Mouse (Mus musculus) ES-Bruce4 (cell line): ENCODE data around the gene Atp1a4. TPM values are rescaled to one million over a fixed set of nuclear protein-coding genes. Genes with fewer than 3 reads are reported as not detected.

Source experiments
- H3K27ac ChIP-seq: 2 replicates; pipeline ENCODE4 v1.5.1; 2012; ENCODE audit warnings: low read length, inconsistent platforms; ENCODE audit not compliant: insufficient read depth
- H3K27me3 ChIP-seq: 2 replicates; pipeline ENCODE4 v1.6.1; 2012; ENCODE audit warnings: mild to moderate bottlenecking, low read length, inconsistent platforms; ENCODE audit not compliant: control insufficient read depth, poor library complexity, insufficient read depth, severe bottlenecking
- H3K36me3 ChIP-seq: 2 replicates; pipeline ENCODE4 v1.6.1; 2012; ENCODE audit warnings: inconsistent platforms, mild to moderate bottlenecking, low read length, moderate library complexity; ENCODE audit not compliant: control insufficient read depth, poor library complexity, insufficient read depth, severe bottlenecking
- H3K4me1 ChIP-seq: one replicate; pipeline ENCODE4 v1.8.1; 2011; ENCODE audit warnings: low read length; ENCODE audit not compliant: control insufficient read depth, insufficient read depth
- H3K4me3 ChIP-seq: 2 replicates; pipeline ENCODE4 v1.5.1; 2011; ENCODE audit warnings: low read depth, mild to moderate bottlenecking, low read length
- H3K9ac ChIP-seq: 2 replicates; pipeline ENCODE4 v1.6.1; 2012; ENCODE audit warnings: low read depth, mild to moderate bottlenecking, inconsistent platforms; ENCODE audit not compliant: poor library complexity, severe bottlenecking
- H3K9me3 ChIP-seq: replicated peaks from 2 replicates; pipeline ENCODE4 v1.6.1; 2012; ENCODE audit warnings: mild to moderate bottlenecking, low read length, inconsistent platforms; ENCODE audit not compliant: control insufficient read depth, poor library complexity, insufficient read depth, severe bottlenecking
- CTCF ChIP-seq: IDR thresholded peaks from one replicate; pipeline ENCODE4 v1.8.1; 2011; ENCODE audit warnings: low read depth, low read length
- EP300 ChIP-seq: IDR thresholded peaks from 2 replicates; pipeline ENCODE4 v1.6.1; 2011; ENCODE audit warnings: low read depth, low read length; ENCODE audit not compliant: insufficient read depth
- POLR2A ChIP-seq: IDR thresholded peaks from one replicate; pipeline ENCODE4 v1.8.1; 2011; ENCODE audit warnings: low read length; ENCODE audit not compliant: insufficient read depth
- polyA plus RNA-seq: library from polyadenylated mRNA; stranded (reverse); fragments of >200 nt; gene quantifications from 2 replicates; pipeline ENCODE4 v1.2.4, GENCODE M21; 2011; ENCODE audit warnings: low read depth; ENCODE audit not compliant: missing spikeins, insufficient read depth, insufficient read length

The Atp1a4 gene
- polyA plus RNA-seq, 1 experiment, result not detected

DNA sequence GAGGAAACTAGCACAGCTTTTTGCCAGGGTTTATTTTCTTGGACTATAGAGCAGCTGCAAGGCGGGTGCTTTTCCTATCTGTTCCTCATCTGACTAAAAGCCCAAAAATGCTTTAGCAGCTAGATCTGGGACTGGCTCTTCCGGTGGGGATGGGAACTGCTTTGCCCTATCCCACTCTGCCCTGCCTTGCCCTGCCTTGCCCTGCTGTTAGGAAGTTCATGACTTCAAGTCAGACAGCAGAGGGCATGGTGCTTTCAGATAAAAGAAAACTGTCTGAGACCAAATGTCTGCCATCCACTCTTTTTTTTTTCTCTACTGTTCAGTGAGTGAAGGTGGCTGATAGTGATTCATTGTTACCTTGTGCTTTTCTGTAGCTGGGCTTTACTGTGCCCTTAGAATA, 66.6 kb downstream of the Atp1a4 start:
- no peaks in the 10 kb centered on the region for H3K27me3 ChIP-seq
- H3K36me3 ChIP-seq, result peaks cover 79% of the 10 kb centered on the region
- no peaks in the 10 kb centered on the region for H3K4me1 ChIP-seq
- TF ChIP-seq CTCF, result no peak
- no peak overlapping the region for H3K27ac ChIP-seq
- H3K9ac ChIP-seq, result no peak overlapping the region
- H3K9me3 ChIP-seq, result no peaks in the 10 kb centered on the region
- H3K4me3 ChIP-seq, result no peak overlapping the region

DNA sequence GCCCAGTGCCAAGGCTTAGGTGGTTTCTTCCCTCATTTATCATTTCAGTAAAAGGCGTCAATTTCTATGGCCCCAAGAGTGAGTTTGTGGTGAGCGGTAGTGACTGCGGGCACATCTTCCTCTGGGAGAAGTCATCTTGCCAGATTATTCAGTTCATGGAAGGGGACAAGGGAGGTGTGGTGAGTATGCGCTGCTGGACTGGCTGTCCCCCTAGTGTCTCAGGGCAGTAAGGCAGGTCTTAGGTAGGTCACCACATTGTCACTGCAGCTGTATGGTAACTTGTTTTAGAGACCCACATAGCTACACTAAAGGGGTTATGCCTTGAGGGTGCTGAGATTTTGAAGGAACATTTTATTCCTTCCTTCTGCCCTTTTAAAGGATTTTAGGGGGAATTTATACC, 69.3 kb downstream of the Atp1a4 start:
- no peak overlapping the region for H3K27ac ChIP-seq
- no peak overlapping the region for H3K9ac ChIP-seq
- H3K4me3 ChIP-seq, result no peak overlapping the region
- no peaks in the 10 kb centered on the region for H3K9me3 ChIP-seq
- H3K4me1 ChIP-seq, result no peaks in the 10 kb centered on the region
- H3K36me3 ChIP-seq, result peaks cover 68% of the 10 kb centered on the region
- peak; percentile 28 for TF ChIP-seq CTCF
- no peak for TF ChIP-seq EP300
- no peaks in the 10 kb centered on the region for H3K27me3 ChIP-seq

- no peaks in the 10 kb centered on the region for H3K4me1 ChIP-seq
- no peaks in the 10 kb centered on the region for H3K27me3 ChIP-seq
- peaks cover 55% of the 10 kb centered on the region for H3K36me3 ChIP-seq
- no peak overlapping the region for H3K27ac ChIP-seq
- no peak for TF ChIP-seq POLR2A
- TF ChIP-seq CTCF, result no peak
- TF ChIP-seq EP300, result no peak
- H3K9ac ChIP-seq, result no peak overlapping the region
- no peak overlapping the region for H3K4me3 ChIP-seq
- no peaks in the 10 kb centered on the region for H3K9me3 ChIP-seq
Observed at GRCm38 (mm10) chr1:172186401-172187289, 71.6 kb downstream of the Atp1a4 start.

DNA sequence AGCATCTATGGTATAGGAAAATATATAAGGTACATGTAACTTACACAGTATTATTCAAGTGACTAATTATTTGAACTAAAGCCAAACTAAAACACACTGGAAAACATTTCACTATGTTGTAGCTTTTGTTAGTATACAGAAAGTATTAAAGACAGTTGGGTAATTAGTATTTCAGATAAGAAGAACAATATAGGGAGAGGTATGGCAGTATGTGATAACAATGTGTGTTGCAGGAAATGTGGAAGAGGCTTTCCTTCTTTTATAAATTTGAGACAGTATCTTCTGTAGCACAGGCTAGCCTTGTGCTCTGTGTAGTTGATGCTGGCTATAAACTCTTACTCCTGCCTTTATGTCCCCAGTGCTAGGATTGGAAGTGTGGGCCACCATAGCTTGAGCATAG, 74.3 kb downstream of the Atp1a4 start:
- Histone ChIP-seq H3K4me1 (no peaks in the 10 kb centered on the region), H3K4me3 (no peak overlapping the region), H3K9me3 (no peaks in the 10 kb centered on the region), H3K27me3 (no peaks in the 10 kb centered on the region), H3K36me3 (peaks cover 46% of the 10 kb centered on the region), H3K9ac (no peak overlapping the region), H3K27ac (no peak overlapping the region)
- no peak for TF ChIP-seq CTCF
- no peak for TF ChIP-seq EP300
- no peak for TF ChIP-seq POLR2A

DNA sequence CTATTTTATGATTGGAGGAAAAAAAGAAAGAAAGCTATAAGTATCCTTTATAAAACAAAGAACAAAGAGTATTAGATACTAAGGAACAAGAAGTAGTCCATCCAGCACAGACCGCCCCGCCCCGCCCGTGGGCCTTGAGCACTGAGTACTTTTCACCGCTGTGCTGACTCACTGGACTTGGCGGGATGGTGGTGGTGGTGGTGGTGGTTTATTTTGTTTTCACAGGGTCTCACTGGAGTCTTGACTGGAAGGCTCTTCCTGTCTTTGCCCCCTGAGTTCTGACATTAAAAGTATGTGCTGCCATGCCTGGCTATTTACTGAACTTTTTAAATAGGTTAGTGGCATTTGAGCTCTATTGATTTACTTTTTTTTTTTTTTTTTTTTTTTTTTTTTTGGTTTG, 75.2 kb downstream of the Atp1a4 start:
- Histone ChIP-seq H3K36me3 (peaks cover 44% of the 10 kb centered on the region), H3K27ac (no peak overlapping the region), H3K4me1 (no peaks in the 10 kb centered on the region), H3K27me3 (no peaks in the 10 kb centered on the region), H3K4me3 (no peak overlapping the region), H3K9me3 (no peaks in the 10 kb centered on the region), H3K9ac (no peak overlapping the region)
- TF ChIP-seq EP300 (no peak), CTCF (no peak), POLR2A (no peak)

DNA sequence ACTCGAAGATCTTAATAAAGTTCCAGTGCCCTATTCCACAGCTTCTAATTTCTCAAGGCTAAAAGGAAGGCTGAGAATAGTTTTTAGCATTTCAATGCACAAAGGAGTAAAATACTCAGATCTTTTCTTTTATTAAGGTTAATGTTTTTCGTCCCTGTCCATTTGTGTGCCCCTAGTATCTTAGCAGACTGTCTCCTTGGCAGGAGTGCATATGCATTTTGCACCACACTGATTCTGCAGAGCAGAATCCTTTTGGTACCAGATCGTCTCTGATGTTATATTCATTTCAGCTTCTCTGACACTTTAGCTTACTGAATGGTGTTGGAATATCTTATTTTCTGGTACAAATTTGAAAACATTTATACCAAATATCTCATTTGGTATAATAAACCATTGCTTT, 76.4 kb downstream of the Atp1a4 start:
- Histone ChIP-seq H3K36me3 (peaks cover 36% of the 10 kb centered on the region), H3K4me1 (no peaks in the 10 kb centered on the region), H3K27me3 (no peaks in the 10 kb centered on the region), H3K27ac (no peak overlapping the region), H3K9ac (no peak overlapping the region), H3K9me3 (no peaks in the 10 kb centered on the region), H3K4me3 (no peak overlapping the region)
- no peak for TF ChIP-seq EP300
- TF ChIP-seq CTCF, result no peak
- TF ChIP-seq POLR2A, result no peak
